Mouse (Mus musculus) embryonic facial prominence, embryonic 14.5 days (tissue): ENCODE measurements at regions not wholly inside any gene's neighbourhood (a gene's known extent, or its start where the extent isn't known, plus 50 kb on each side); places are given as distances from the start of the nearest gene placed in this dataset.

Source experiments
- ATAC-seq: fragments of 200-750 bp; cut with Nextera tagmentation; 2 replicates; pipeline ENCODE4 v1.8.0; 2017; ENCODE audit warnings: low read depth, moderate number of reproducible peaks, moderate TSS enrichment
- DNase-seq: peaks from one replicate; pipeline ENCODE4 v3.0.0-alpha.2; 2015; ENCODE audit warnings: low spot score
- H3K27ac ChIP-seq: fragments of 300-500 bp; sonication (generic); replicated peaks from 2 replicates; pipeline ENCODE4 v1.5.1; 2014; ENCODE audit warnings: low read depth, mild to moderate bottlenecking, low read length, moderate library complexity
- H3K27me3 ChIP-seq: fragments of 300-500 bp; sonication (generic); replicated peaks from 2 replicates; pipeline ENCODE4 v1.6.1; 2014; ENCODE audit warnings: low read length; ENCODE audit not compliant: control insufficient read depth, insufficient read depth
- H3K36me3 ChIP-seq: fragments of 300-500 bp; sonication (generic); 2 replicates; pipeline ENCODE4 v1.6.1; 2014; ENCODE audit warnings: low read length, mixed read lengths; ENCODE audit not compliant: control insufficient read depth, insufficient read depth
- H3K4me1 ChIP-seq: fragments of 300-500 bp; sonication (generic); 2 replicates; pipeline ENCODE4 v1.6.1; 2014; ENCODE audit warnings: antibody characterized with exemption, low read length; ENCODE audit not compliant: control insufficient read depth, insufficient read depth
- H3K4me2 ChIP-seq: fragments of 300-500 bp; sonication (generic); 2 replicates; pipeline ENCODE4 v1.6.1; 2014; ENCODE audit warnings: low read depth, mild to moderate bottlenecking, low read length, moderate library complexity, mixed read lengths
- H3K4me3 ChIP-seq: fragments of 300-500 bp; sonication (generic); 2 replicates; pipeline ENCODE4 v1.5.1; 2014; ENCODE audit warnings: low read depth, mild to moderate bottlenecking, low read length
- H3K9ac ChIP-seq: fragments of 300-500 bp; sonication (generic); 2 replicates; pipeline ENCODE4 v1.6.1; 2014; ENCODE audit warnings: low read depth, mild to moderate bottlenecking, low read length, moderate library complexity, mixed read lengths
- H3K9me3 ChIP-seq: fragments of 300-500 bp; sonication (generic); 2 replicates; pipeline ENCODE4 v1.6.1; 2016; ENCODE audit warnings: low read length; ENCODE audit not compliant: control insufficient read depth
- WGBS: fragments of 180-500 bp; shearing (Covaris S2); extraction: QIAGEN DNeasy Blood & Tissue Kit; methylation state at CpG from one replicate; pipeline ENCODE4 v1.1.7; 2014; 5-methylcytosine and 5-hydroxymethylcytosine counted together

GRCm38 (mm10) chr11:92967288-92967687 lies 130.5 kb upstream of the Car10 start:
- no peak overlapping the region for H3K4me2 ChIP-seq
- WGBS = 67% methylated on average over 1 of the region's 1 CpGs
- no peaks in the 10 kb centered on the region for H3K27me3 ChIP-seq
- no peaks in the 10 kb centered on the region for H3K9me3 ChIP-seq
- no peak overlapping the region for H3K27ac ChIP-seq
- no peak overlapping the region for H3K9ac ChIP-seq
- no peaks in the 10 kb centered on the region for H3K36me3 ChIP-seq
- no peaks in the 10 kb centered on the region for H3K4me1 ChIP-seq
- DNase-seq (no peak), ATAC-seq (no peak)
- H3K4me3 ChIP-seq = no peak overlapping the region

GRCm38 (mm10) chr11:92999603-93000002 lies 98.2 kb upstream of the Car10 start:
- no peak for DNase-seq
- no peaks in the 10 kb centered on the region for H3K36me3 ChIP-seq
- H3K4me3 ChIP-seq = no peak overlapping the region
- no peak overlapping the region for H3K27ac ChIP-seq
- H3K4me2 ChIP-seq = no peak overlapping the region
- H3K9me3 ChIP-seq = no peaks in the 10 kb centered on the region
- H3K9ac ChIP-seq = no peak overlapping the region
- no peaks in the 10 kb centered on the region for H3K4me1 ChIP-seq
- 72% methylated on average over 1 of the region's 1 CpGs for WGBS
- no peaks in the 10 kb centered on the region for H3K27me3 ChIP-seq
- ATAC-seq = no peak

GRCm38 (mm10) chr11:93005991-93006390 lies 91.8 kb upstream of the Car10 start:
- ATAC-seq (no peak), DNase-seq (peak; percentile 24)
- Histone ChIP-seq H3K36me3 (no peaks in the 10 kb centered on the region), H3K9ac (no peak overlapping the region), H3K27me3 (no peaks in the 10 kb centered on the region), H3K27ac (no peak overlapping the region), H3K4me2 (no peak overlapping the region), H3K4me3 (no peak overlapping the region), H3K9me3 (no peaks in the 10 kb centered on the region), H3K4me1 (no peaks in the 10 kb centered on the region)
- 44% methylated on average over 1 of the region's 1 CpGs for WGBS

- DNase-seq (no peak), ATAC-seq (no peak)
- no peak overlapping the region for H3K4me3 ChIP-seq
- H3K9me3 ChIP-seq = no peaks in the 10 kb centered on the region
- no peak overlapping the region for H3K4me2 ChIP-seq
- H3K9ac ChIP-seq = no peak overlapping the region
- 27% methylated on average over 2 of the region's 2 CpGs for WGBS
- H3K27ac ChIP-seq = no peak overlapping the region
- no peaks in the 10 kb centered on the region for H3K4me1 ChIP-seq
- H3K27me3 ChIP-seq = no peaks in the 10 kb centered on the region
- H3K36me3 ChIP-seq = no peaks in the 10 kb centered on the region
Measured at GRCm38 (mm10) chr11:93025981-93026380, 71.8 kb upstream of the Car10 start.

DNA sequence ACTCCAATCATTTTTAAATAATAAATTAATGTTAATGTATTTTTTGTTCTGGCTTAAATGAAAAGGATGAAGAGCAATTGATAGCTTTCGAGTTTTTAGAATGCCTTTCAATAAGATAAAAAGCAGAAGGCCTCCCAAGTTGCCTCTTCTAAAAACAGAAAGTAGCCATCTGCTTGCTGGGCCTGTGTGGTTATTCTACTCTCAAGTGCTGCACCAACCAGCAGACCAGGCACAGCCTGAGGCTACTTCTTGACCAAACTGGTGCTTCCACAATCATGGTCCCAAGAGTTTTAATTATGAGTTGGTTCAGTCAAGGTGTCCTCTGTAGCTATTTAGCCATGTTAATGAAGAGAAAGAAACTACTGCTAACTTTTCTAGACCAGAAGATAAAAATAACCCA lies 62.3 kb upstream of the Car10 start:
- Histone ChIP-seq H3K27me3 (no peaks in the 10 kb centered on the region), H3K9me3 (no peaks in the 10 kb centered on the region), H3K9ac (no peak overlapping the region), H3K27ac (no peak overlapping the region), H3K4me1 (no peaks in the 10 kb centered on the region), H3K36me3 (no peaks in the 10 kb centered on the region), H3K4me3 (no peak overlapping the region), H3K4me2 (no peak overlapping the region)
- DNase-seq = no peak
- no peak for ATAC-seq
- 75% methylated on average over 1 of the region's 1 CpGs for WGBS

DNA sequence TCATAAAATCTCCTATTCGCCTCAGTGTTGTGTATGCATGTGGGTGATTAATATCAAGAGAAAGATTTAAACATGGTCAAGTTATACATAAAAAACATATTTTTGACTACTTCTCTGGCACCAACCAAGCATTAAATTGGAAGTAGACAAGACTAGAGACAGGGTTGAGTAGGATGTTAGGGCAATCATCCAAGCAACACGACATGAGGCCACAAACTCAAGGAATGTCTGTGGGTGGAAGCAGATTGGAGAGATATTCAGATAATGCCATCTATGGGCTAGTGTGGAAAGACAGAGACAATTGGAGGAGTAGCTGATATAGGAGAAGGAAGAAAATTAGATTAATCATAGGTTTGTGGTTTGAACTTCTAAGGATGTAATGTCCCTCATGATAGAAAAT lies 60.0 kb upstream of the Car10 start:
- H3K9ac ChIP-seq = no peak overlapping the region
- H3K27me3 ChIP-seq = no peaks in the 10 kb centered on the region
- WGBS = 67% methylated on average over 2 of the region's 2 CpGs
- no peak overlapping the region for H3K4me2 ChIP-seq
- no peak for ATAC-seq
- H3K4me1 ChIP-seq = no peaks in the 10 kb centered on the region
- no peak overlapping the region for H3K27ac ChIP-seq
- H3K9me3 ChIP-seq = no peaks in the 10 kb centered on the region
- DNase-seq = no peak
- no peaks in the 10 kb centered on the region for H3K36me3 ChIP-seq
- no peak overlapping the region for H3K4me3 ChIP-seq

DNA sequence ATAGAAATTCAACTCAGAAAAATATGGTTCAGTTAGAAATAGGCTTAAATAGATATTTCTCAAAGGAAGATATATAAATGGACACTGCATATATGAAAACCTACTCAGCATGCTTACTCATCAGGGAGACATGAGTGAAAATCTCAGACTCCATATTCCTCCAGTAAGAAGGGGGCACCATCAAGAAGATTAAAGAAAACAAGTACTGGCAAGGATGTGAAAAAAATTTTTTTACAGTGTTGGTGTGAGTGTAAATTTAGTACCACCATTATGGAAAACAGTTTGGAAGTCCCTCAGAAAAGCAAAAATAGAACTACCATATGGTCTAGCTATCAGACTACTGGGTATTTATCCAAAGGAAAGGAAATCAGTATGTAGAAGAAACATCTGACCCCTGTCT lies 58.5 kb upstream of the Car10 start:
- H3K9me3 ChIP-seq = no peaks in the 10 kb centered on the region
- H3K9ac ChIP-seq = no peak overlapping the region
- H3K4me1 ChIP-seq = no peaks in the 10 kb centered on the region
- no peaks in the 10 kb centered on the region for H3K27me3 ChIP-seq
- H3K4me2 ChIP-seq = no peak overlapping the region
- no peak overlapping the region for H3K4me3 ChIP-seq
- ATAC-seq = no peak
- no peak overlapping the region for H3K27ac ChIP-seq
- no peaks in the 10 kb centered on the region for H3K36me3 ChIP-seq
- no peak for DNase-seq

DNA sequence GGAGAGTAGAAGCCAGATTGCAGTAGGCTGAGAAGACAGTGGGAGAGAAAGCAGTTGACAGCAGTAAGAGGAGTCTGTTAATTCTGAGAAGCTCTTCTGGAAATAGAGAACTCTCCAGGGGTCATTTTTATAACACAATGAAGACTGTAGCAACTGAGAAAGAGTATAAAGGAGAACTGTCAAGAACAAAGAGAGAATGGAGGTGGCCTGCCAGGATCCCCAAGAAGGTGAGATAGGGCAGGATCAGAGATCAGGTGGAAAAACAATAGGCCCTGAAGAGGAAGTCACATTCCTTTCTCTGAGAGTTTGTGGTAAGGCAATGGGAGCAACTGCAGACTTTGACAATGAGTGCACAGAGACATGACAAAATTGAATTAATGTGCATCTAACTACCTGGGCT lies 57.0 kb upstream of the Car10 start:
- H3K4me2 ChIP-seq = no peak overlapping the region
- no peak overlapping the region for H3K9ac ChIP-seq
- no peaks in the 10 kb centered on the region for H3K36me3 ChIP-seq
- no peaks in the 10 kb centered on the region for H3K4me1 ChIP-seq
- no peaks in the 10 kb centered on the region for H3K9me3 ChIP-seq
- no peak overlapping the region for H3K4me3 ChIP-seq
- DNase-seq (no peak), ATAC-seq (no peak)
- H3K27ac ChIP-seq = no peak overlapping the region
- no peaks in the 10 kb centered on the region for H3K27me3 ChIP-seq

GRCm38 (mm10) chr11:93044998-93045397 lies 52.8 kb upstream of the Car10 start:
- H3K27me3 ChIP-seq = no peaks in the 10 kb centered on the region
- H3K4me2 ChIP-seq = no peak overlapping the region
- H3K27ac ChIP-seq = no peak overlapping the region
- no peak for ATAC-seq
- H3K36me3 ChIP-seq = no peaks in the 10 kb centered on the region
- DNase-seq = no peak
- no peaks in the 10 kb centered on the region for H3K4me1 ChIP-seq
- H3K9me3 ChIP-seq = no peaks in the 10 kb centered on the region
- WGBS = 75% methylated on average over 1 of the region's 1 CpGs
- no peak overlapping the region for H3K4me3 ChIP-seq
- no peak overlapping the region for H3K9ac ChIP-seq
